Mouse (Mus musculus) CH12.LX (cell line): ENCODE measurements around the gene Brd2.

Experiments used
- CTCF ChIP-seq, 2 experiments: IDR thresholded peaks in 1 of 2; conservative IDR thresholded peaks in 1 of 2; 2 replicates each; pipeline ENCODE4 v1.5.1; 2011 to 2012; ENCODE audit warnings: low read depth in 2 of 2, low read length in 2 of 2, improper control_type of control experiment in 1 of 2, inconsistent platforms in 1 of 2, mild to moderate bottlenecking in 1 of 2, moderate library complexity in 1 of 2
- EP300 ChIP-seq: IDR thresholded peaks from 2 replicates; pipeline ENCODE4 v1.6.1; 2011; ENCODE audit warnings: low read length, improper control_type of control experiment
- ETS1 ChIP-seq: conservative IDR thresholded peaks from 2 replicates; pipeline ENCODE4 v1.6.1; 2012; ENCODE audit warnings: low read depth, mild to moderate bottlenecking, inconsistent platforms, low read length, improper control_type of control experiment, moderate library complexity
- JUND ChIP-seq: conservative IDR thresholded peaks from 2 replicates; pipeline ENCODE4 v1.6.1; 2011; ENCODE audit warnings: low read depth, low read length, improper control_type of control experiment
- MAX ChIP-seq: IDR thresholded peaks from 2 replicates; pipeline ENCODE4 v1.6.1; 2011; ENCODE audit warnings: low read length, improper control_type of control experiment
- MEF2A ChIP-seq: IDR thresholded peaks from 2 replicates; pipeline ENCODE4 v1.6.1; 2014; ENCODE audit warnings: low read depth, mild to moderate bottlenecking, inconsistent platforms, low read length, improper control_type of control experiment, borderline replicate concordance
- MXI1 ChIP-seq: IDR thresholded peaks from 2 replicates; pipeline ENCODE4 v1.6.1; 2011; ENCODE audit warnings: mild to moderate bottlenecking, low read depth, low read length, improper control_type of control experiment
- MYC ChIP-seq: IDR thresholded peaks from 2 replicates; pipeline ENCODE4 v1.6.1; 2011; ENCODE audit warnings: low read depth, mild to moderate bottlenecking, improper control_type of control experiment, low read length
- TCF12 ChIP-seq: IDR thresholded peaks from 2 replicates; pipeline ENCODE4 v1.6.1; 2014; ENCODE audit warnings: low read depth, mild to moderate bottlenecking, inconsistent platforms, low read length, improper control_type of control experiment
- UBTF ChIP-seq: IDR thresholded peaks from 2 replicates; pipeline ENCODE4 v1.6.1; 2012; ENCODE audit warnings: low read depth, mild to moderate bottlenecking, inconsistent platforms, low read length, improper control_type of control experiment, moderate library complexity

- TF ChIP-seq ETS1, result no peak
- no peak for TF ChIP-seq MEF2A
- no peak for TF ChIP-seq MYC
- TF ChIP-seq MAX, result no peak
- no peak for TF ChIP-seq EP300
- no peak for TF ChIP-seq CTCF (conservative IDR thresholded peaks at IDR 0.05 in 1 of 2, IDR thresholded peaks at IDR 0.05 in 1 of 2; ENCODE audit: low read depth in 2 of 2, low read length in 2 of 2)
- no peak for TF ChIP-seq MXI1
- TF ChIP-seq JUND, result no peak
- TF ChIP-seq UBTF, result no peak
- TF ChIP-seq TCF12, result no peak
Observed at GRCm38 (mm10) chr17:34142456-34143010, 20.1 kb upstream of the Brd2 start.
